In the genomic region with DNA sequence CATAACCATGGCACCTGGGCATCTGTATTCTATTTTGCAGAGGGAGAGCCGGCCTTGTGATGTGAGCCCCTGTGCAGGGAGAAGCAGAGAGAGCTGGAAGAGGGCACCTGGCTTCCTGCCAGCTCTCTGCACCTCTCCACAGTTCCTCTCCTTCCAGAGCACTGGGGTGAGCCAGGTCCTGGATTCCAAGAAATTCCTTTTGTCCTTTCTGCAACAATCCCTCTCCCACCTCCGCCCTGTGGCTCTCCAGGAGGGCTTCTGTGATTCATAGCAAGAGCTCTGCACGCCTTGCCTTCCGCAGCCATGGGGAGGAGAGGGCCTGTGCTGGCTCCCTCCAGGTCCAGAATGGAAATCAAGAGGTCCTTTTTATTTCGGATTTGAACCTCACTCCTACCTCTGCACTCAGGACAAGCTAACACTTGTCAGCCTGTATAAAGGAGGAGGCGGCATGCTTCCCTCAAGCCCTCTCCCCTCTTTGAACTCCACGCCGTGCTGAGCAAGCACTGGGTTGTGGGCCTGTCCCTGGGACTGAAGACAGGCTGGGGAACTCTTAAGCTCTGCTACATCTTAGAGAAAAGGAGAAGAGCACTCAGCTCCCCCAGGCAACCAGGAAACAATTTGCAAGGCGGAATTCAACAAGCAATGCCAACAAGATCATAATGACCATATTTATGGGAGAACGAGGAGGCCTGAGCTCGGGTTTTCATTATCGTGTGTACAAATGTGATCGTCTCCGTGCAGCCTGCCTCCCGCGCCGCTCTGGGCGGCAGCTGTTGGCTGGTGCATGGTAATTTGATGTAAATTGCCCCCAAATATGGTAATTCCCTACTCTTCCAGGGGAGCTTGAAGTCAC, we compare ENCODE assay signal across 8 mouse cellular contexts. TPM values are rescaled to one million over a fixed set of nuclear protein-coding genes. Genes with fewer than 3 reads are reported as not detected.
DNase-seq lines count a peak whose midpoint lies in the region; ATAC-seq lines count a peak whose summit lies in the region.

No protein-coding gene starts in this region.

- peak overlapping the region; percentile 27 for H3K9ac ChIP-seq in forebrain, embryonic 16.5 days (replicated peaks; ENCODE audit: low read depth, low read length)
- no peak overlapping the region for H3K9ac ChIP-seq in limb, embryonic 12.5 days (replicated peaks)
- no peak overlapping the region; the same call in 1 of the 2 replicates for H3K9ac ChIP-seq in neural tube, embryonic 14.5 days (replicated peaks; ENCODE audit: low read depth, low read length)

- H3K4me2 ChIP-seq in forebrain, embryonic 16.5 days (ENCODE audit: low read length), result peak overlapping the region; percentile 8; the same call in 1 of the 2 replicates
- peak overlapping the region; percentile 47 for H3K4me2 ChIP-seq in limb, embryonic 12.5 days
- H3K4me2 ChIP-seq in neural tube, embryonic 14.5 days (ENCODE audit: low read depth, low read length), result peak overlapping the region; percentile 4; the same call in 1 of the 2 replicates

- no peaks in the 10 kb centered on the region for H3K36me3 ChIP-seq in heart, embryonic 10.5 days
- H3K36me3 ChIP-seq in forebrain, embryonic 16.5 days (ENCODE audit: control insufficient read depth, insufficient read depth), result no peaks in the 10 kb centered on the region
- no peaks in the 10 kb centered on the region for H3K36me3 ChIP-seq in limb, embryonic 12.5 days
- H3K36me3 ChIP-seq in neural tube, embryonic 14.5 days (ENCODE audit: control insufficient read depth, insufficient read depth, low read length), result no peaks in the 10 kb centered on the region

- WGBS in heart, embryonic 10.5 days, result 6% methylated on average over 18 of the region's 18 CpGs
- 6% methylated on average over 18 of the region's 18 CpGs for WGBS in forebrain, embryonic 16.5 days
- WGBS in limb, embryonic 12.5 days, result 5% methylated on average over 18 of the region's 18 CpGs
- WGBS in neural tube, embryonic 14.5 days, result 5% methylated on average over 18 of the region's 18 CpGs

- peaks cover 71% of the 10 kb centered on the region for H3K4me1 ChIP-seq in heart, embryonic 10.5 days
- peaks cover 61% of the 10 kb centered on the region for H3K4me1 ChIP-seq in forebrain, embryonic 16.5 days (replicated peaks; ENCODE audit: control insufficient read depth, insufficient read depth, low read length)
- H3K4me1 ChIP-seq in limb, embryonic 12.5 days (replicated peaks), result peaks cover 42% of the 10 kb centered on the region
- H3K4me1 ChIP-seq in neural tube, embryonic 14.5 days (ENCODE audit: control insufficient read depth, insufficient read depth, low read length), result peaks cover 35% of the 10 kb centered on the region

- no peaks in the 10 kb centered on the region for H3K9me3 ChIP-seq in heart, embryonic 10.5 days
- H3K9me3 ChIP-seq in forebrain, embryonic 16.5 days (ENCODE audit: control insufficient read depth, low read length), result no peaks in the 10 kb centered on the region; the same call in 1 of the 2 replicates
- no peaks in the 10 kb centered on the region for H3K9me3 ChIP-seq in limb, embryonic 12.5 days
- H3K9me3 ChIP-seq in neural tube, embryonic 14.5 days (ENCODE audit: control insufficient read depth, low read length), result no peaks in the 10 kb centered on the region

- ATAC-seq in forebrain, embryonic 16.5 days, result peak; percentile 66
- ATAC-seq in limb, embryonic 12.5 days (ENCODE audit: insufficient number of reproducible peaks, insufficient read depth, low FRiP score, low TSS enrichment, low read depth), result no peak
- peak; percentile 72 for ATAC-seq in neural tube, embryonic 14.5 days (ENCODE audit: low read depth)

- peak overlapping the region; percentile 46 for H3K4me3 ChIP-seq in heart, embryonic 10.5 days
- H3K4me3 ChIP-seq in forebrain, embryonic 16.5 days (replicated peaks; ENCODE audit: low read length), result no peak overlapping the region
- H3K4me3 ChIP-seq in limb, embryonic 12.5 days (replicated peaks), result peak overlapping the region; percentile 11; the same call in 1 of the 2 replicates
- no peak overlapping the region for H3K4me3 ChIP-seq in neural tube, embryonic 14.5 days (ENCODE audit: low read depth, low read length)

- H3K27ac ChIP-seq in heart, embryonic 10.5 days, result peak overlapping the region; percentile 70
- peak overlapping the region; percentile 84 for H3K27ac ChIP-seq in forebrain, embryonic 16.5 days (ENCODE audit: low read length)
- H3K27ac ChIP-seq in limb, embryonic 12.5 days, result no peak overlapping the region
- peak overlapping the region; percentile 60 for H3K27ac ChIP-seq in neural tube, embryonic 14.5 days (ENCODE audit: low read depth, low read length)

- peaks cover 54% of the 10 kb centered on the region for H3K27me3 ChIP-seq in heart, embryonic 10.5 days (ENCODE audit: insufficient read depth, poor library complexity, severe bottlenecking)
- no peaks in the 10 kb centered on the region for H3K27me3 ChIP-seq in forebrain, embryonic 16.5 days (replicated peaks; ENCODE audit: control insufficient read depth, insufficient read depth, low read length)
- H3K27me3 ChIP-seq in limb, embryonic 12.5 days, result peaks cover 67% of the 10 kb centered on the region
- no peaks in the 10 kb centered on the region for H3K27me3 ChIP-seq in neural tube, embryonic 14.5 days (ENCODE audit: control insufficient read depth, insufficient read depth, low read length)

- no peak for DNase-seq in heart, embryonic 10.5 days (ENCODE audit: low spot score)
- no peak for DNase-seq in heart, adult 9 months (ENCODE audit: low spot score in 2 of 2)
- DNase-seq in MN1 (ENCODE audit: low spot score), result peak; percentile 50
- DNase-seq in urinary bladder, adult 18-20 months (ENCODE audit: low spot score in 2 of 2), result no peak
- DNase-seq in natural killer cell, adult 2 months (ENCODE audit: low spot score in 2 of 2), result no peak

RNA-seq across cellular contexts. Expression of gene Aldh1b1, which starts 35.3 kb away (rescaled TPM):
- polyA plus RNA-seq in heart, embryonic 10.5 days (2016; fragmentation: Nextera tagmentation; extraction: Ambion mirVana), result 46.1 and 80.9 TPM in 2 replicates
- 30.9 and 31.8 TPM in 2 replicates for polyA plus RNA-seq in forebrain, embryonic 16.5 days (2015; fragmentation: Nextera tagmentation; extraction: Ambion mirVana)
- 1.2 and 1.3 TPM in 2 replicates for polyA plus RNA-seq in limb, embryonic 12.5 days (2016; fragmentation: Nextera tagmentation; extraction: Ambion mirVana)
- polyA plus RNA-seq in neural tube, embryonic 14.5 days (2014; fragmentation: Nextera tagmentation; extraction: Ambion mirVana), result 9.1 and 10.3 TPM in 2 replicates

Comparison
In these comparisons a context has a peak if more than half of its experiments do, and no peak if none do; other contexts are left out.
1. H3K4me3 ChIP-seq: peak in heart, embryonic 10.5 days (single experiment) and limb, embryonic 12.5 days (single experiment); none in forebrain, embryonic 16.5 days (single experiment) and neural tube, embryonic 14.5 days (single experiment).
2. Peak in every context shown above with its lines, with median percentiles within 50 percentile points of each other: H3K4me2 ChIP-seq.